Mouse (Mus musculus) kidney, embryonic 16.5 days (tissue): ENCODE measurements at regions not wholly inside any gene's neighbourhood (a gene's known extent, or its start where the extent isn't known, plus 50 kb on each side); places are given as distances from the start of the nearest gene placed in this dataset.

Experiments
- ATAC-seq: fragments of 200-750 bp; cut with Nextera tagmentation; 2 replicates; pipeline ENCODE4 v1.8.0; 2017; ENCODE audit warnings: moderate TSS enrichment; ENCODE audit not compliant: low FRiP score, low TSS enrichment
- H3K27ac ChIP-seq: fragments of 300-500 bp; sonication (generic); 2 replicates; pipeline ENCODE4 v1.5.1; 2014; ENCODE audit warnings: low read length
- H3K27me3 ChIP-seq: fragments of 300-500 bp; sonication (generic); 2 replicates; pipeline ENCODE4 v1.6.1; 2014; ENCODE audit warnings: low read length, control low read depth, mixed read lengths; ENCODE audit not compliant: insufficient read depth
- H3K36me3 ChIP-seq: fragments of 300-500 bp; sonication (generic); 2 replicates; pipeline ENCODE4 v1.6.1; 2014; ENCODE audit warnings: low read length, control low read depth, mixed read lengths; ENCODE audit not compliant: insufficient read depth
- H3K4me1 ChIP-seq: fragments of 300-500 bp; sonication (generic); 2 replicates; pipeline ENCODE4 v1.6.1; 2014; ENCODE audit warnings: low read length, control low read depth, mixed read lengths; ENCODE audit not compliant: insufficient read depth
- H3K4me2 ChIP-seq: fragments of 300-500 bp; sonication (generic); replicated peaks from 2 replicates; pipeline ENCODE4 v1.6.1; 2014; ENCODE audit warnings: low read depth, low read length
- H3K4me3 ChIP-seq: fragments of 300-500 bp; sonication (generic); 2 replicates; pipeline ENCODE4 v1.5.1; 2014; ENCODE audit warnings: mild to moderate bottlenecking, low read length
- H3K9ac ChIP-seq: fragments of 300-500 bp; sonication (generic); replicated peaks from 2 replicates; pipeline ENCODE4 v1.6.1; 2014; ENCODE audit warnings: low read length
- H3K9me3 ChIP-seq: fragments of 300-500 bp; sonication (generic); 2 replicates; pipeline ENCODE4 v1.6.1; 2016; ENCODE audit warnings: low read length, control low read depth
- WGBS: fragments of 180-500 bp; shearing (Covaris S2); extraction: QIAGEN DNeasy Blood & Tissue Kit; methylation state at CpG from one replicate; pipeline ENCODE4 v1.1.7; 2014; 5-methylcytosine and 5-hydroxymethylcytosine counted together

- no peak overlapping the region for H3K9ac ChIP-seq
- no peak overlapping the region for H3K4me3 ChIP-seq
- no peaks in the 10 kb centered on the region for H3K9me3 ChIP-seq
- WGBS: 73% methylated on average over 6 of the region's 6 CpGs
- no peaks in the 10 kb centered on the region for H3K36me3 ChIP-seq
- H3K27ac ChIP-seq: no peak overlapping the region
- no peaks in the 10 kb centered on the region for H3K4me1 ChIP-seq
- no peak overlapping the region for H3K4me2 ChIP-seq
- H3K27me3 ChIP-seq: no peaks in the 10 kb centered on the region
- ATAC-seq: no peak
These were observed 73.9 kb upstream of the Cnot2 start for GRCm38 (mm10) chr10:116655018-116655807.

- no peak overlapping the region for H3K4me2 ChIP-seq
- H3K4me1 ChIP-seq: no peaks in the 10 kb centered on the region
- no peak overlapping the region for H3K27ac ChIP-seq
- no peaks in the 10 kb centered on the region for H3K36me3 ChIP-seq
- no peak overlapping the region for H3K9ac ChIP-seq
- H3K27me3 ChIP-seq: no peaks in the 10 kb centered on the region
- ATAC-seq: no peak
- H3K9me3 ChIP-seq: no peaks in the 10 kb centered on the region
- H3K4me3 ChIP-seq: no peak overlapping the region
- 93% methylated on average over 14 of the region's 14 CpGs for WGBS
These were observed 72.8 kb upstream of the Cnot2 start for GRCm38 (mm10) chr10:116654091-116654490.

- Histone ChIP-seq H3K9me3 (no peaks in the 10 kb centered on the region), H3K4me1 (no peaks in the 10 kb centered on the region), H3K27me3 (no peaks in the 10 kb centered on the region), H3K4me3 (no peak overlapping the region), H3K4me2 (no peak overlapping the region), H3K36me3 (no peaks in the 10 kb centered on the region), H3K27ac (no peak overlapping the region), H3K9ac (no peak overlapping the region)
- no peak for ATAC-seq
- WGBS: 90% methylated on average over 12 of the region's 12 CpGs
These were observed 72.2 kb upstream of the Cnot2 start for GRCm38 (mm10) chr10:116653511-116653945.

- Histone ChIP-seq H3K9ac (no peak overlapping the region), H3K36me3 (no peaks in the 10 kb centered on the region), H3K9me3 (no peaks in the 10 kb centered on the region), H3K4me3 (no peak overlapping the region), H3K27ac (no peak overlapping the region), H3K4me1 (no peaks in the 10 kb centered on the region), H3K27me3 (no peaks in the 10 kb centered on the region), H3K4me2 (no peak overlapping the region)
- ATAC-seq: no peak
- WGBS: 91% methylated on average over 3 of the region's 3 CpGs
These were observed 68.0 kb upstream of the Cnot2 start for GRCm38 (mm10) chr10:116649287-116649686.

GRCm38 (mm10) chr10:116646035-116646434, 64.7 kb upstream of the Cnot2 start:
- ATAC-seq: no peak
- no peak overlapping the region for H3K4me2 ChIP-seq
- H3K9ac ChIP-seq: no peak overlapping the region
- H3K4me1 ChIP-seq: no peaks in the 10 kb centered on the region
- H3K36me3 ChIP-seq: no peaks in the 10 kb centered on the region
- H3K4me3 ChIP-seq: no peak overlapping the region
- 81% methylated on average over 7 of the region's 7 CpGs for WGBS
- H3K27ac ChIP-seq: no peak overlapping the region
- H3K9me3 ChIP-seq: no peaks in the 10 kb centered on the region
- no peaks in the 10 kb centered on the region for H3K27me3 ChIP-seq

- WGBS: 85% methylated on average over 7 of the region's 7 CpGs
These were observed 64.3 kb upstream of the Cnot2 start for GRCm38 (mm10) chr10:116645631-116646030.

GRCm38 (mm10) chr10:116645108-116645507, 63.8 kb upstream of the Cnot2 start:
- Histone ChIP-seq H3K9me3 (no peaks in the 10 kb centered on the region), H3K4me3 (no peak overlapping the region), H3K36me3 (no peaks in the 10 kb centered on the region), H3K4me1 (no peaks in the 10 kb centered on the region), H3K4me2 (no peak overlapping the region), H3K9ac (no peak overlapping the region), H3K27ac (no peak overlapping the region), H3K27me3 (no peaks in the 10 kb centered on the region)
- 48% methylated on average over 9 of the region's 9 CpGs for WGBS
- no peak for ATAC-seq

More at GRCm38 (mm10) chr10:116645631-116646030, 64.3 kb upstream of the Cnot2 start:
- no peak overlapping the region for H3K4me2 ChIP-seq
- H3K9ac ChIP-seq: no peak overlapping the region
- H3K9me3 ChIP-seq: no peaks in the 10 kb centered on the region
- no peak for ATAC-seq
- no peak overlapping the region for H3K27ac ChIP-seq
- no peaks in the 10 kb centered on the region for H3K4me1 ChIP-seq
- H3K4me3 ChIP-seq: no peak overlapping the region
- H3K27me3 ChIP-seq: no peaks in the 10 kb centered on the region
- H3K36me3 ChIP-seq: no peaks in the 10 kb centered on the region
